Mouse (Mus musculus) ES-Bruce4 (cell line): ENCODE results near the gene Guca1a. TPM values are rescaled to one million over a fixed set of nuclear protein-coding genes. Genes with fewer than 3 reads are reported as not detected.

Experiments
- H3K27ac ChIP-seq: 2 replicates; pipeline ENCODE4 v1.5.1; 2012; ENCODE audit warnings: low read length, inconsistent platforms; ENCODE audit not compliant: insufficient read depth
- H3K27me3 ChIP-seq: 2 replicates; pipeline ENCODE4 v1.6.1; 2012; ENCODE audit warnings: mild to moderate bottlenecking, low read length, inconsistent platforms; ENCODE audit not compliant: control insufficient read depth, poor library complexity, insufficient read depth, severe bottlenecking
- H3K36me3 ChIP-seq: 2 replicates; pipeline ENCODE4 v1.6.1; 2012; ENCODE audit warnings: inconsistent platforms, mild to moderate bottlenecking, low read length, moderate library complexity; ENCODE audit not compliant: control insufficient read depth, poor library complexity, insufficient read depth, severe bottlenecking
- H3K4me1 ChIP-seq: one replicate; pipeline ENCODE4 v1.8.1; 2011; ENCODE audit warnings: low read length; ENCODE audit not compliant: control insufficient read depth, insufficient read depth
- H3K4me3 ChIP-seq: 2 replicates; pipeline ENCODE4 v1.5.1; 2011; ENCODE audit warnings: low read depth, mild to moderate bottlenecking, low read length
- H3K9ac ChIP-seq: 2 replicates; pipeline ENCODE4 v1.6.1; 2012; ENCODE audit warnings: low read depth, mild to moderate bottlenecking, inconsistent platforms; ENCODE audit not compliant: poor library complexity, severe bottlenecking
- H3K9me3 ChIP-seq: replicated peaks from 2 replicates; pipeline ENCODE4 v1.6.1; 2012; ENCODE audit warnings: mild to moderate bottlenecking, low read length, inconsistent platforms; ENCODE audit not compliant: control insufficient read depth, poor library complexity, insufficient read depth, severe bottlenecking
- CTCF ChIP-seq: IDR thresholded peaks from one replicate; pipeline ENCODE4 v1.8.1; 2011; ENCODE audit warnings: low read depth, low read length
- EP300 ChIP-seq: IDR thresholded peaks from 2 replicates; pipeline ENCODE4 v1.6.1; 2011; ENCODE audit warnings: low read depth, low read length; ENCODE audit not compliant: insufficient read depth
- POLR2A ChIP-seq: IDR thresholded peaks from one replicate; pipeline ENCODE4 v1.8.1; 2011; ENCODE audit warnings: low read length; ENCODE audit not compliant: insufficient read depth
- polyA plus RNA-seq: library from polyadenylated mRNA; stranded (reverse); fragments of >200 nt; gene quantifications from 2 replicates; pipeline ENCODE4 v1.2.4, GENCODE M21; 2011; ENCODE audit warnings: low read depth; ENCODE audit not compliant: missing spikeins, insufficient read depth, insufficient read length

The Guca1a gene
- polyA plus RNA-seq, 1 experiment, result 4.7 TPM

DNA sequence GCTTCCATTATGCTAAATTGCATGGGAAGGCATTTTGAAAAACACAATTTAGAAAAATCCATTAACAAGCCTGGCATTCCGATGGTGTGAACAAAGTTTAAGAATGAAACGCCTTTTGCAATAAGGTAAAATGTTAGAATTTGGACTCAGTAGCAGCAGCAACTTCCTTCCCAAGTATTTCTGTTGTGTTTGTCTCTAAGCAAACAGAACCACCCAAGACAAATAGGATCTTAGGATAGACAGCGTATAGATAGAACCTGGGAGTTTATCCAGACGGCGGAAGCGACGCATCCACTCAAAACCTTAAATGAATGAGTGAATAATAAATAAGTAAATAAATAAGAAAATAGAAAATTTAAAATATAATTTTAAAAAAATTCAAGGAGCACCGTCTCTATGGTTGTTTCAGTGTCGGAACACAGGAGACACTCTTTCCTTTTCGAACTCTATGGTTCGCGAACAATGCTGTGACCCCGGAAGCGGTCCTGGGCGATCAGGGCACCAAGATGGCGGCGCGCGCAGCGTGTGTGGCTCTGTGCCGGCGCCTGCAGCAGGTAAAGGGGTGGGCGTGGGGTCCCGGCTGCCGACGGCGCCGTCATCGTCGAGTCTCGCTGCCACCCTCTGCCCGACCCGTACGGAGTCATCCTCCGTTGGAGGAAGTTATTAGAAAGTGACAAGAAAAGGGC is 31.8 kb downstream of the Guca1a start, which contains the start of gene Mrps10:
Gene Mrps10 (plus strand): TSS at position 487 of the 686 bp plus-strand sequence.
- no peaks in the 10 kb centered on the region for H3K9me3 ChIP-seq
- no peak within 1 kb of the TSS for H3K27ac ChIP-seq
- no peaks in the 10 kb centered on the region for H3K27me3 ChIP-seq
- TF ChIP-seq EP300, result peak; percentile 61; the same call in 1 of the 2 replicates
- no peak for TF ChIP-seq CTCF
- peak; percentile 41 for TF ChIP-seq POLR2A
- peak within 1 kb of the TSS; percentile 93 for H3K9ac ChIP-seq
- no peaks in the 10 kb centered on the region for H3K4me1 ChIP-seq
- H3K4me3 ChIP-seq, result peak within 1 kb of the TSS; percentile 100
- peaks cover 12% of the 10 kb centered on the region for H3K36me3 ChIP-seq

DNA sequence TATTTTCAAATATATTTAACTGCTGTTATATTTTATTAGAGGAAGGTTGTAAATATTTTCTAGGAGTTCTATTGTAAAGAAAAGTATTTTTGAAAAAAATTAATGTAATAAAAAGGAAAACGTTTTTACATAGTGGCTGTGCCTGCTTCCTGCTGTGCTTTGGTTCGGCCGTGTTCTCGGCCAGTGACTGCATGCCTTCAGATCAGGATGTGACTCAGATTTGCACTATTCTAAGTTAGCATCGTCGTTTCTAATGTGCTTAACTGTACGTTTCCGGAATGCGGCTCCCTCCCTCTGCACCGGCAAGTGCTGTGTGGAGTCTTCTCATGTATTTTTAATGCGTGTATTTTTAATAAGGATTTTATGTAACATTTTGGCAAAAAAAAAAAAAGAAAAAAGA is 39.0 kb downstream of the Guca1a start:
- no peak overlapping the region for H3K9ac ChIP-seq
- H3K27ac ChIP-seq, result no peak overlapping the region
- H3K36me3 ChIP-seq, result no peaks in the 10 kb centered on the region
- no peaks in the 10 kb centered on the region for H3K4me1 ChIP-seq
- no peak for TF ChIP-seq EP300
- no peak overlapping the region for H3K4me3 ChIP-seq
- no peaks in the 10 kb centered on the region for H3K27me3 ChIP-seq
- H3K9me3 ChIP-seq, result no peaks in the 10 kb centered on the region

DNA sequence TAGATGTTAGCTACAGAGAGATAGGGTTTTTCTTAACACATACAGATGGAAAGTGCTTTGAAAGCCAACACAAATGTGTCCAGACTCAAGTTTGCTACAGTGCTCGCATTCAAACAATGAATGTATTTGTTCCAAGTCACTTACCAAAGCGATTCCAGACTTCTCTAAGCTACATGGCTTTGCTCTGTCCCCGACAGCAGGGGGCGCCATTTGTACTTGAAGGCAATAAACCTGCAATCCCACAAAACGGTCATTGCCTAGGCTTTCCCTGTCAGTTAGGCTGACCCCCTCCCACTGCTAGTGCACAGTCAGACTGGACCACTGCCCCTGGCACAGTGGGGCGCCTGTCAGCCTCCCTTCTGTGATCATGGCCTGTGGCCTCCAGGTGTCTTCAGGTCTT is 40.4 kb downstream of the Guca1a start:
- Histone ChIP-seq H3K36me3 (no peaks in the 10 kb centered on the region), H3K9me3 (0 out of 2 replicates have a peak, but pooled peaks cover under 1% of the 10 kb centered on the region), H3K27me3 (no peaks in the 10 kb centered on the region), H3K4me3 (no peak overlapping the region), H3K27ac (no peak overlapping the region), H3K9ac (no peak overlapping the region), H3K4me1 (no peaks in the 10 kb centered on the region)
- TF ChIP-seq POLR2A, result no peak
- peak; percentile 73 for TF ChIP-seq CTCF
- TF ChIP-seq EP300, result no peak

DNA sequence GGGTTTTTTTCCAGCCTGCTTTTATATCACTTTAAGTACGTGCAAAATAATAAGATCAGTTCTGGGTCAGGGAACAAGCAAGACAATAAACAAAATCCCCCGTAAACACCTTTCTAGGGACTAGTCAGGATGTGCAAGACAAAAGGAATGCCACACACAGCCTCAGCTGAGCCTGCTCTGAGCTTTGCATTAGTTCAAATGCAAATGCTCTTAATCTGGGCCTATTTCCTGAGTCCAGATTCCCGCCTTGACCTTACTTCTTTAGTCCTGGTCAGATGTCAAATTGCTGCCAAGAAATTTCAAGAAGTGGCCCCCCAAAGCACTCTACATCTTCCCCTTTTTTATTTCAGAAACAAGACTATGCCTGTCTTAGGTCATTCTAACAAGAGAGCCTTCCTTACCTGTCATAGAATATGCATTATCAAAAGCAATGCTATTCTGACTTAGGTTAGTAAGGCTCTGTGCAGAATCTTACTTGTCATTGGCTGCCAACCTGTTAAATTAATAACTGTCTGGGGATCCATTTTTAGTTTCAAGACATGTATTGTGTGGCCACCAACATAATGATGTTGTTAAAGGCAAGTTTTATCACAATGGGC is 50.6 kb downstream of the Guca1a start:
- no peak overlapping the region for H3K9ac ChIP-seq
- H3K4me3 ChIP-seq, result no peak overlapping the region
- no peaks in the 10 kb centered on the region for H3K27me3 ChIP-seq
- peaks cover 38% of the 10 kb centered on the region for H3K9me3 ChIP-seq
- 0 out of 2 replicates have a peak overlapping the region, but pooled peaks have one; percentile 62 for H3K27ac ChIP-seq
- H3K36me3 ChIP-seq, result peaks cover 11% of the 10 kb centered on the region
- TF ChIP-seq POLR2A, result no peak
- H3K4me1 ChIP-seq, result no peaks in the 10 kb centered on the region

Other genes with a start within 250 kb of the Guca1a start
- gene Mrps10, start 31.7 kb downstream of the Guca1a start, polyA plus RNA-seq, result 71.3 and 83.6 TPM in 2 replicates
- gene Guca1b, start 15.2 kb downstream of the Guca1a start, polyA plus RNA-seq, result 0.91 and 1.1 TPM in 2 replicates
- gene AI661453, start 36.0 kb upstream of the Guca1a start, polyA plus RNA-seq, result 37.6 and 39.2 TPM in 2 replicates
- 0.75 and 1.3 TPM in 2 replicates for gene 1700001C19Rik, start 36.8 kb upstream of the Guca1a start, polyA plus RNA-seq
- gene Taf8, start 101.7 kb upstream of the Guca1a start, polyA plus RNA-seq, result 45.5 and 46.6 TPM in 2 replicates
- 181 and 185 TPM in 2 replicates for gene Ccnd3, start 104.5 kb upstream of the Guca1a start, polyA plus RNA-seq
- 24.9 and 25.7 TPM in 2 replicates for gene Bysl, start 210.9 kb upstream of the Guca1a start, polyA plus RNA-seq
- 26.4 and 36.9 TPM in 2 replicates for gene Med20, start 211.0 kb upstream of the Guca1a start, polyA plus RNA-seq
- gene Gm20517, start 211.0 kb upstream of the Guca1a start, polyA plus RNA-seq, result 4.5 and 11.9 TPM in 2 replicates
- gene Usp49, start 230.1 kb upstream of the Guca1a start, polyA plus RNA-seq, result 15.8 and 16.8 TPM in 2 replicates